Mouse (Mus musculus): ENCODE measurements around the gene Pmm1. TPM values are rescaled to one million over a fixed set of nuclear protein-coding genes. Genes with fewer than 3 reads are reported as not detected.

Pmm1 gene
- total RNA-seq, 2 experiments from 2014 or later = 30.5 to 90.7 TPM

DNA sequence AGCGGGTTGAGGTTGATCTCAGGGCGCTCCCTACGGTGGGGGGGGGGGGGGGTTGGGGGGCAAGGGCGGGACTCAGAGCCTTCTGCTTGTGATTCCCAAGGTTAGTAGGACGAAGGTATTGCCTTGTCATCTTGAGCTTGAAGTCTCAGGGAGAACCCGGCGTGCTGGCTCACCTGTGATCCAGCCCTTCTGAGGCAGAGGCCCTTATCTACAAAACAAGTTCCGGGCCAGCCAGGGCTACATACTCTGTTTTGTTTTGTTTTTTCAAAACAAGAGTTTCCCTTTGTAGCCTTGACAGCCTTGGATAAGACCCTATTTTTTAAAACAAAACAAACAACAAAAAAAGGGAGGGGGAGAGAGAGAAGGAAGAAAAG lies 335 bp upstream of the Pmm1 start:
- ATAC-seq (replicated peaks; ENCODE audit: low FRiP score, low TSS enrichment, poor library complexity, severe bottlenecking) = no peak

DNA sequence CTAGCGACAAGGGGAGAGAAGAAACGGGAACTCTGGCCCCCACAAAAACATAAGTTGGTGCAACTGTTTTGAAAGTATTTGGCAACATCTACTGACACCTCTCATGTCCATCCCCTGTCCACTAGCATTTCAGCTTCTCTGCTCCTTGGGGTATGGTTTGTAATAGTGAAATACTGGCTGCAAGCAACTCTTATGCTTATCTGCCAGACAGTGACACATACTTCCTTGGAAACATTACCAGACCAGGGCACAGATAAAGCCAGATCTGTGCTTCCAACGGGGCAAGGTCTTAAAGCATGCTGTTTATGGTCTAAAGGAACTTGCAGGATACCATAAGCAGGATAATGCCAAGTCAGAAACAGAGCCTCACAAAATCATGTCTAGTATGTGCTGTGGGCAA lies 1.8 kb downstream of the Pmm1 start:
- ATAC-seq (replicated peaks; ENCODE audit: low FRiP score, low TSS enrichment, poor library complexity, severe bottlenecking) = no peak

DNA sequence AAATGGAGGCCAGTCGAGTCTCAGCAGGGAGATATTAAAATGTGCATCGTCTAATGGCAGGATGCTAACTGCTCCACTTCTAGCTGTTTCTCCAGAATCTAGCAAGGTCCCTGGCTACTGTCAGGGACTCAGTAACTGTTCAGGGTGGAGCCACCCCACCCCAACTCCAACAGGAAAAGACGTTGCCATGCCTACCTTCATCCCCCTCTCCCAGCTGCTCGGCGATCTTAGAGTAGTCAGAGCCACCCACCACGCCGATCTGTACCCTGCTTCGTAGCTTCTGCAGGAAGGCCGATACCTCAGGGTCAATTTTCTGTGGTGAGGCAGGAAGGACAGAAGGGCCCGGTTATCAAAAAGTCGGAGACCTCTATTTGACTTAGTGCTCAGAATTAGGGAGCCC lies 3.1 kb downstream of the Pmm1 start:
- no peak for ATAC-seq (replicated peaks; ENCODE audit: low FRiP score, low TSS enrichment, poor library complexity, severe bottlenecking)

DNA sequence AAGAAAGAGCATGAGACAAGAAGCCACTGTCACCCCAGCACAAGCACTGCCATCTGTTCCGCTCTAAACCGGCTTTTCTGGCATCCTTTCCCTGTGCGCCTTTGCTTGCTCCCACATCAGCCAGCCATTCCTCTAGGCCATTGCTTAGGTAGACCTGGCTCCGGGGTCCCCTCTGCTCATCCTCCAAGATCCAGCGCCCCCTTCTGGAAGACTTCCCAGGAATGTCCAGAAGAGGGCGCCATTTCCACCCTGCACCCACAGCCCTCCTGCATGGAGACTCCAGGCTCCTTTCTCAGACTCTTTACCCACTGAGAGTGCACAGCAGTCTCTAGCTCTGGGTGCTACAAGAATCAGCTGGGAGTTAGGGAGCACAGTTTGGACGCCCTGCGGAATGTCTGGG lies 4.3 kb downstream of the Pmm1 start:
- no peak for ATAC-seq (replicated peaks; ENCODE audit: low FRiP score, low TSS enrichment, poor library complexity, severe bottlenecking)

DNA sequence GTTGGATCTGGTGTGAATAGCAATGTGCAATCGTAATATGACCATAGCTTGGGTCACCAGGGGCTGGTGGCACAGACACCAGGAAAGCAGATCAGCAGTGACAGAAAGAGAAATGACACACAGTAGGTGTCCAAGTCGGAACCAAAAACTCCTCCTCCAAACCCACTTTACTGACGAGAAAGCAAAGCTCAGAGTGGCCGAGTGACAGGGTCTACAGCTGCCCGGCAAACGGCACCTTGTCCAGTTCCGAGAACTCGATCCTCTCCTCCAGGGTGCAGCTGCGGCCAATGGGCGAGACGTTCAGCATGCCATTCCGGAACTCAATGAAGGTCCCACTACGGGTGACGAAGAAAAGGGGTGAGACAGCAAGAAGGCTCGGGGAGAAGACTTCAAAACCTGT lies 5.3 kb downstream of the Pmm1 start:
- no peak for ATAC-seq (replicated peaks; ENCODE audit: low FRiP score, low TSS enrichment, poor library complexity, severe bottlenecking)

DNA sequence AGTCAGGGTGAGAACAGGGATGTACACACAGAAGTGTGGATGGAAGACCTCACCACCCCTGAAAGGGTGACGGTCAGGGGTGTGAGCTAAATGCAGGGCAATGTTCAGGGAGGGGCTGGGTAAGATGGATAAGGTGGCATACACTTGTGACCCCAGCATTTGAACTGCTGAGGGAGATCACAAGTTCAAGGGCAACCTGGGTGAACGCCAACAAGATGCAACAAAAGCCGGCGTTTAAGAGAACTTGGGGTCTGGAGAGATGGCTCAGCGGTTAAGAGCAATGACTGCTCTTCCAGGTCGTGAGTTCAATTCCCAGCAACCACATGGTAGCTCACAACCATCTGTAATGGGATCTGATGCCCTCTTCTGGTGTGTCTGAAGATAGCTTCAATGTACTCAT lies 6.0 kb downstream of the Pmm1 start:
- no peak for ATAC-seq (replicated peaks; ENCODE audit: low FRiP score, low TSS enrichment, poor library complexity, severe bottlenecking)

DNA sequence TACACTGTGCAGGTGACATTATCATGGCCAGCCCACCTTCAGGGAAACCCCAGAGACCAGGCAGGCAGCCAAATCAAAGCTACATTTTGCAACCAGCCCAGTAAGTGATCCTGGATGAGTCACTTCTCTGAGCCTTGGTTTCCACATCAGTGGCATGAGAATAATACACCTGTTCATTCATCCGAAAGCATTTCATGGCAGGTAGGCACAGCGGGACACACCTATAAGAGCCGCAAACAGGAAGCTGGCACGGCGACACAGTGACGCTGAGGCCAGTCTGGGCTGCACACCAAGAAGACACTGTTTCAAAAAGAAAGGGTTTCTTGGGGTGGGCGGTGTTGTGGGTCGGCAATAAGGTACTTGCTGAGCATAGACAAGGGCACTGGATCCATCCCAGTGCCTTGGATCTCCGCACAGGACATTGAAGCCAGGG lies 6.6 kb downstream of the Pmm1 start:
- ATAC-seq (replicated peaks; ENCODE audit: low FRiP score, low TSS enrichment, poor library complexity, severe bottlenecking) = no peak

DNA sequence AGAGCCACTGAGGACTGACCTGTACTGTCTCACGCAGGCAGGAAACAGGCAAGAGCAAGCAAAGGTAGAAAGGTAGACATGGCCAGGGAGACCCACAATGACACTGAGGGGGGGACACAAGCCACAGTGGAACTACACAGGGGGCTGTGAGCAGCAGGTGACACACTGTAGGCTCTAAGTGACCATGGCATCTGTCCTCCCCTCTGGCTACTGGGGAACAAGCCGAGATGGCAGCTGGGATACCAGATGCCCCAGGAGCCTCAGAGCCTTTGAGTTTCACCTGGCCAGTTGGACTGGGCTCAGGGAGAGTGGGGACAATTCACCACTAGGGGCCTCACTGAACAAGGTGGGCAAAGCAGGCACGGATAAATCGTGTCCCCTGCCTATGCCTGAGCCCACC lies 8.4 kb downstream of the Pmm1 start:
- ATAC-seq (replicated peaks; ENCODE audit: low FRiP score, low TSS enrichment, poor library complexity, severe bottlenecking) = no peak

DNA sequence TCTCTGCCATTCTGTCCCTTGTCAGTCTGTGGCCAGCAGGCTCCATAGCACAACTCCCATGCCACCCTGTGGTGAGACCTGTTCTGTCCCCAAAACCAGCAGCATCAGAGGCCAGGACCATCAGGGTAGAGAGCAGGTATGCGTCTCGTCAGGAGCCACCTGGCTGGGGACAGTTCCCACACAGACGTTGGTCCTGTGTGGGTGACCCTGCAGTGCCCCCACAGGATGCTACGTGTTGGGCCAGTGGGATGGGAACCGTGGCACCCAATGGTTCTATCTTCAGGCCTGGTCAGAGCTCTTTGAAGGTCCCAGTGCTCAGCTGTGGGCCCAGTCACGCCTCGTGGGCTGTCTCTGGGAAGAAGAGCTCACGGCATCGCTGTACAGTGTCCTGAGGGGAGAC lies 9.6 kb downstream of the Pmm1 start:
- no peak for ATAC-seq (replicated peaks; ENCODE audit: low FRiP score, low TSS enrichment, poor library complexity, severe bottlenecking)

DNA sequence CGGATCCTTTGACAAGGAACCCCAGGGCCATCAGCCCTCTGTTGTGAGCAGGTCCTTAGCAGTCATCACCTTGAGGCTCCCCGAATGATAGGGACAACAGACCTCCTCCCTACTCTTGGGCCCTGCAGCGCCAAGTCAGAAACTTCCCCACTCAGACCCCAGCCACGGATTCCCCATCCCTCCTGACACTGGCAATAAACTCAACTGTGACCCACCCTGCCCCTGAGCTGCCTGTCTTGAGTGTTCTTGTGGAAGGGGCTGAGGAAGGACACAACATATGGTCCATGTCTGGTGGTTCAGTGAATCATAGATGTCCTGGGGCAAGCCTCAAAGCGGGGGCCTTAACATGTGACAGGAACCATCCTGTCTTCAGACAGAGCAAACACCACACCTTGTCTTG lies 10.0 kb downstream of the Pmm1 start:
- no peak for ATAC-seq (replicated peaks; ENCODE audit: low FRiP score, low TSS enrichment, poor library complexity, severe bottlenecking)

DNA sequence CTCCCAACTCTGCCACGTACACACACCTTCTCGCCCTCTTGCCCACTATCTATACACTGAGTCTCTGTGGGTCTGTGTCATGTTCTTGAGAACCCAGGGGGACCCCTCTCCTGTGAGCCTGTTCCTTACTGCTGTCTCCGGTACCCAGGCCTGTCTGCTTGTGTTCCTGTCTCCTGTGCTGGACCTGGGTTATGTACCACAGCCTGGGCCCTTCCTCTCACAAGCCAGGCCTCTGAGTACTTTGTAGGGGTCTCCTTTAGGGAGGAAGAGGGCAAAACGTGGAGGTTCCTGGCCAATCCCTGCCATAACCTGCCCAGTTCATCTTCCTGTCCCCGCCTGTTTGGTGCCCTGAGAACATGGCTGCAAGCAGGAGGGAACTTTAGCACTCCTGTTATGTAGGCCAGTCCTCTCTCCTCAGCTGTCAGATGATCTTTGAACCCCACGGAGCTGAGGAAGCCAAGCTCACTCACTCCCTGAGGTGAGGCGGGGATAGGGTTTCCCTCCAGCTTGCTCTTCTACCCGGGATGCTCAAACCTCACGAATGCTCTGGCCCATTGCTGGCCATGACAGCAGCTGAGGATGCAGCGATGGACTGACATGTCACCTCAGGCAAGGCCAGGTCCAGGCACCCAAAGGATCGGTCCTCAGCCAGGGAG lies 11.1 kb downstream of the Pmm1 start:
- ATAC-seq (replicated peaks; ENCODE audit: low FRiP score, low TSS enrichment, poor library complexity, severe bottlenecking) = no peak

DNA sequence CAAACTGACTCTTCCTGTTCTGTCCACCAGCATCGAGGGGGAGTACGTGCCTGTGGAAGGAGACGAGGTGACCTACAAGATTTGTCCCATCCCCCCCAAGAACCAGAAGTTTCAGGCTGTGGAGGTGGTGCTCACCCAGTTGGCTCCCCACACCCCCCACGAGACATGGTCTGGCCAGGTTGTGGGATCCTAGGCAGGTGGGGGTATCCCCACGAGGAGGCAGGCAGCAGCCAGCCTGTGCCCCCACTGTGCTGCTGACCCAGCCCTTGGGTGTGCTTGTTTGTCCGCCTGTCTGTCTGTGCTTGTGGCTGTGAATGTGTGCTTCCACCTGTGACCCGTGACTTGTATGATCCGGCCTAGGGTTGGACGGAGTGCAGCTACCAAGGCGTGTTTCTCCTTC lies 11.7 kb downstream of the Pmm1 start:
- ATAC-seq (replicated peaks; ENCODE audit: low FRiP score, low TSS enrichment, poor library complexity, severe bottlenecking) = no peak

DNA sequence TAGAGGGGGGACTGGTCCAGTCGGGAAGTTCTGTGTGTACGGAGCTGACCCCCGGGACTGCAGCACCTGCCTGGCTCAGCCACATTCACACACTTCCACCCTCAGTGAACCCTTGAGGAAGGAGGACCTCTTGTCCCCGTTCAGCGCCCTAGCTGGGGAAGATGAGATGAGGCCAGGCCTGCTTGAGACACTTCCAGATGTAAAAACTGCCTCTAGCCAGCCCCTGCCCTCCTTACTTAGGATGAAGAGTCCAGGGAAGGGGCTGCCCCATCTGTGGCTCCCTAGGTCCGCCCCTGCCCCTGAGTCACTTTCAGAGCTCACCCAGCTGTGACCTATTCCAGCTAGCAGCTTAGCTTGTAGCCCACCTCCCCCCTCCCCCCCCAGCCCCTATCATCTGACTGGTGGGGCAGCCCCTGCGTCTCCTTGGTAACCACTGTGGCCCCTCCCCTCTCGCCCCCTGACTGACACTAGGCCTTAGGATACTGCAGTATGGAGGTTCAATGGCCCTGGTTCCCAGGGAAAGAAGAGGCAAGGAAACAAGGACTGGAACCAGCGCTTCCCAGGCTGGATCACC lies 17.5 kb downstream of the Pmm1 start:
- no peak for ATAC-seq (replicated peaks; ENCODE audit: low FRiP score, low TSS enrichment, poor library complexity, severe bottlenecking)

DNA sequence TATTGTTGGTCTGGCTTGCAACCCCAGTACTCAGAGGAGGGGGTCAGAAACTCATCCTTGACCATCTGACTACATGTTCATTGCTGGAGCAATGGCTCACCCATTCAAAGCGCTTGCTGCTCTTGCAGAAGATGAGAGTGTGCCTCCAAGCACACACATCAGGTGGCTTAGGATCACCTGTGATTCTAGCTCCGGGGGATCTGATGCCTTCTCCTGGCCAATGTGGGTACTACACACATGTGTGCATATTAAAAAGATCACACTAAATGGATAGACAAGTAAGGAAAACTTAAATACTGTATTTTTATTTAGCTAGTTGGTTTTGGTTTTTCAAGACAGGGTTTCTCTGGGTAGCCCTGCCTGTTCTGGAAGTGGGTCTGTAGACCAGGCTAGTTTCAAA lies 19.7 kb downstream of the Pmm1 start:
- no peak for ATAC-seq (replicated peaks; ENCODE audit: low FRiP score, low TSS enrichment, poor library complexity, severe bottlenecking)

DNA sequence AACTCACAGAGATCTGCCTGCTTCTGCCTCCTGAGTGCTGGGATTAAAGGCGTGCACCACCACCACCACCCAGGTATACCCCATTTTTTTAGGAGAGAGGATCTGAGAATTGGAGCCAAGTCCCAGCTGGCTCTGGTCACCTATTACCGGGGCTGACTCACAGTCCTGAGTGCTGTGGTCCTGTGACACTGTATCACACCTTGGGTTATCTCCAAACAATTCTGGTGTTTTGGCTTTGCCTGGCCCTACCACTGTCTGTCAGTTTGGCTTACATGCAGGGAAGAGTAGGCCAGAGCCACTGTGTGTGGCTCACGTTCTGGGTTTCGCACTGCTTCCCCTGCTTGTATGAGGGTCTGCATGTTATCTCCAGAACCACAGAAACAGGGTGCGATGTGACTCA lies 20.5 kb downstream of the Pmm1 start:
- no peak for ATAC-seq (replicated peaks; ENCODE audit: low FRiP score, low TSS enrichment, poor library complexity, severe bottlenecking)

DNA sequence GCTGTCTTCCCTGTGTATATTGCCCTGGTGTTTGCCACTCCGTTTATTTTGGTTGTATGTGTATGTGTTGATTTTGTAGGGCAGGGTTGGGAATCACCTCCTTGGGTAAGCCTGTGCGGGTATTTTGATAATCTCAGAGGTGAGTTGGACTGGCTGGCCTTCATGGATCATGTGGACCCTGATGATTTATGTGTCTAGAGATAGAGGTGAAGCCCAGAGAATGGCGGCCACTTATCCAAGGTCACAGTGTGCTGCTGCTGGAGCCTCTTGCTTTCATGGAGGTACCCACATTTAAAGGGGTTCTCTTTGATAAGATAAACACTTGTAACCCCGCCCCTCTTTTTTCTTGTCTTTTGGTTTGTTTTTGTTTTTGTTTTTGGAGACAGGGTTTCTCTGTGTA lies 21.0 kb downstream of the Pmm1 start:
- peak; percentile 64 for ATAC-seq (replicated peaks; ENCODE audit: low FRiP score, low TSS enrichment, poor library complexity, severe bottlenecking)

DNA sequence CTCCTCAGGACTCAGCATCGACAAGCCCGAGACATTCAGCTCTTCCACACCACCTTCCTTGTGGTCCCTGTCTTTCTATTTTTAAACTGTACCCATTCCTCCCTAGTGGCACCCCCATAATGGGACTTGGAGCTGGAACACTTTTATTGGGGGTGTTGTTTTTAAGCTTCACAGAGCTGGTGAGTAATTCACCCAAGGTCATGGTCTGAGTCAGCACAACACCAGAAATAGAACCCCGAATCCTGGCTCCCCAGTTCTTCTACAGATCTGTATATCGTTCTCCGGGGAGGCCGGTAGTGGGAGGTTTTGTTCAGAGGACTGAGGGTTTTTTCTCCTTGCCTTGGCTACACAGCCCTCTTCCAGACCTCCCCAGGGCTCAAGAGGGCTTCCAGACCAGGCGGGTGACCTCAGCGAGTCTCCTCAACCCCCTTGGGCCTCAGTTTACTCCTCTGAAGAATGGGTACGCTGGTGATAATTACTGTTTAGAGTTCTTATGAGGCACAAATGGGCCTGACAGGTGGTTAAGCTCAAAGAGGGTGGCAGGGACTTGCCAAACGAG lies 21.5 kb downstream of the Pmm1 start:
- ATAC-seq (replicated peaks; ENCODE audit: low FRiP score, low TSS enrichment, poor library complexity, severe bottlenecking) = no peak

DNA sequence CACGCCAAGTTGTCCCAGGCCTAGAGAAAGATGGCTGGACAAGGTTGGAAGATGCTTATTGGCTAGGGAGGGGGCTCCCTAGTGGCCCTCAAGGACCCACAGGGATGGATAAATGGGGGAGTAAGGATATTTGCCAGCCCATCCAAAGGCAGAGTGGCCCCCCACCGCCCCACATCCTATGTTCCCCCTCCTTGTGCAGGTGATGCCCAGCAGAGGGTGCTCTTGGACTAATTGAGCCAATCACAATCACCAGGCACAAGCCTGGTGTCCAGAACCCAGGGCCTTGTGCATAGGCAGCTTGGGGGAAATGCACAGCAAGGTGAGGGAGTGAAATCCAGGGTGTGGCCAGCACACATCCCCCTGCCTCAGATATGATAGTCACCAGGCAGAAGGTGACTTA lies 22.5 kb downstream of the Pmm1 start:
- ATAC-seq (replicated peaks; ENCODE audit: low FRiP score, low TSS enrichment, poor library complexity, severe bottlenecking) = 0 out of 2 replicates have a peak, but pooled peaks have one; percentile 20

DNA sequence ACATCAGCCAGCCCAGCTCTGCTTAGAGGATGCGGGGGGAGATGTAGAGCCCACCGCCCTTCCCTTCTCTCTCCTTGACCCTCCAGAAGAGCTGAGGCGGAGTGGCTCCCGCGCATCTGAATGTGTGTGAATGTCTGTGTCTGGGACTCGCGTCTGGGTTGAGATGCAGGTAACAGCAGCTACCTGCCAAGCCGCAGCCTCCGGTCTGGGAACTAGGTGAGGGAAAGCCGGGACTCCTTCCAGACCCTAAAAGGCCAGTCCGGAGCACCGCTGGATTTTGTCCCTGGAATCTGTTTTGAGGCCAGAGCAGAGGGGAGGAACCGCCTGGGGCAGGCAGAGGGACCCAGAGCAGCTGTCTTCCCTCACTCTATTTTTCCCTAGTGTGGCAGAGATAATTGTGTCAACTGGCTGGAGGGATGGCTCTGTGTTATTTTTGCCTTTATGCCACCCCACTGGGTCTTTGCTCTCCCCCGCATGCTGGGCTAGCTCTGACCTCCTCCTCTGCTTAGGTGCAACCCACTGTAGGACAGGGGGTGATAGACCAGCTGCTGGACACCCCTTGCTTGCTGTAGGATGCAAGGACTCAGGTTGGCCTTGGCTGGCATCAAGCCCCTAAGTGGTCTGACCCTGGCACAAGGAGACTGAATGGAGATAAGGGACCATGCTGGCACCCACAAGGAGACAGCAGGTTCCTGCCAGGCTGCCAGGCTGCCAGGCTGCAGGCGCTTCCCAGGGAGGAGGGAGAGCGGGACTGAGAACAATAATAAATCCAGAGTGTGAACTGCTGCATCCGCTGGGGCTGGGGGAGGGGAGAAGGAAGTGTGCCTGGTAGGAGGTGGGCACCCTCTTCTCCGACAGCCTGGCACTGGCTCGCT lies 23.4 kb downstream of the Pmm1 start:
- no peak for ATAC-seq (replicated peaks; ENCODE audit: low FRiP score, low TSS enrichment, poor library complexity, severe bottlenecking)

DNA sequence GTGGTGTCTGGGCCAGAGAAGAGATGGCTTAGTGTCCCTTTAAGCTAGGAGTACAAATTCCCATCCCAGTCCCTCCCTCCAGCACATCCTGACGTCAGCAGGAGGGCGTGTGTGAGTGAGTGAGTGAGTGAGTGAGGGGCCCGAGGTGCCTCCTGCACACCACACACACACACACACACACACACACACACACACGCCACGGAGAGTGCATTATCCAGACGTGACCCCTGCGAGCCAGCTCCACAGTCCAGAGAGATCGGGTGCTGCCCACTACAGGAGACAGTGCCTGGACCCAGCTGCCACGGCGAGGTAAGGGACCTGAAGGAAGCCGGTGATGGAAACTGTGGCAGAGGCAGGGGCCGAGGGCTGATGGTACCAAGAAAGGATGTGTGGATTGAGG lies 24.1 kb downstream of the Pmm1 start, which contains the start of gene Csdc2:
Csdc2 (plus strand) TSS at position 81 of the 400 bp plus-strand sequence.
- ATAC-seq (replicated peaks; ENCODE audit: low FRiP score, low TSS enrichment, poor library complexity, severe bottlenecking) = no peak
